Mouse (Mus musculus) small intestine, adult 2 months (tissue): ENCODE results near the gene Tm6sf1. TPM values are rescaled to one million over a fixed set of nuclear protein-coding genes. Genes with fewer than 3 reads are reported as not detected.

Experiments
- H3K27ac ChIP-seq: fragments of 200-500 bp; 2 replicates; pipeline ENCODE4 v1.5.1; 2012; ENCODE audit warnings: low read depth, low read length, control low read depth, inconsistent platforms; ENCODE audit not compliant: insufficient read depth
- H3K27me3 ChIP-seq: fragments of 200-500 bp; 2 replicates; pipeline ENCODE4 v1.6.1; 2012; ENCODE audit warnings: mild to moderate bottlenecking, moderate library complexity, low read length, inconsistent platforms; ENCODE audit not compliant: control insufficient read depth, insufficient read depth
- H3K36me3 ChIP-seq: fragments of 200-500 bp; 2 replicates; pipeline ENCODE4 v1.6.1; 2012; ENCODE audit warnings: mild to moderate bottlenecking, low read length, control low read depth, inconsistent platforms; ENCODE audit not compliant: control insufficient read depth, insufficient read depth
- H3K4me1 ChIP-seq: fragments of 200-500 bp; 2 replicates; pipeline ENCODE4 v1.6.1; 2012; ENCODE audit warnings: low read length, inconsistent platforms, mixed read lengths; ENCODE audit not compliant: control insufficient read depth, insufficient read depth, insufficient read length
- H3K4me3 ChIP-seq: fragments of 200-500 bp; 2 replicates; pipeline ENCODE4 v1.5.1; 2012; ENCODE audit warnings: low read depth, mild to moderate bottlenecking, control low read depth, inconsistent platforms, low read length, moderate library complexity
- CTCF ChIP-seq: fragments of 200-500 bp; IDR thresholded peaks from 2 replicates; pipeline ENCODE4 v1.5.1; 2012; ENCODE audit warnings: low read depth, mild to moderate bottlenecking, control low read depth, inconsistent platforms, low read length, moderate library complexity, mixed read lengths; ENCODE audit not compliant: insufficient replicate concordance, insufficient read length; ENCODE audit errors: extremely low read depth
- POLR2A ChIP-seq: fragments of 200-500 bp; IDR thresholded peaks from 2 replicates; pipeline ENCODE4 v1.6.1; 2012; ENCODE audit warnings: low read depth, mild to moderate bottlenecking, control low read depth, inconsistent platforms, low read length, moderate library complexity
- WGBS: fragments of 180-500 bp; shearing (Covaris S2); methylation state at CpG from one replicate; pipeline ENCODE4 v1.1.7; 2018; 5-methylcytosine and 5-hydroxymethylcytosine counted together
- polyA plus RNA-seq: library from polyadenylated mRNA; depleted of rRNA; stranded (reverse); fragments of >200 nt; gene quantifications from 2 replicates; pipeline ENCODE4 v1.2.3, GENCODE M21; 2012

Gene Tm6sf1
- polyA plus RNA-seq, 1 experiment: 16.3 TPM

GRCm38 (mm10) chr7:81881600-81881999 is 22.8 kb downstream of the Tm6sf1 start:
- Histone ChIP-seq H3K36me3 (0 out of 2 replicates have a peak, but pooled peaks cover 1% of the 10 kb centered on the region), H3K4me3 (no peak overlapping the region), H3K27ac (no peak overlapping the region), H3K27me3 (no peaks in the 10 kb centered on the region), H3K4me1 (no peaks in the 10 kb centered on the region)
- TF ChIP-seq CTCF: no peak
- WGBS: 57% methylated on average over 3 of the region's 3 CpGs

GRCm38 (mm10) chr7:81885128-81885527 is 26.3 kb downstream of the Tm6sf1 start:
- no peaks in the 10 kb centered on the region for H3K27me3 ChIP-seq
- H3K4me3 ChIP-seq: no peak overlapping the region
- 0 out of 2 replicates have a peak, but pooled peaks cover 1% of the 10 kb centered on the region for H3K36me3 ChIP-seq
- no peak for TF ChIP-seq CTCF
- no peak for TF ChIP-seq POLR2A
- WGBS: 86% methylated on average over 4 of the region's 4 CpGs
- no peaks in the 10 kb centered on the region for H3K4me1 ChIP-seq
- H3K27ac ChIP-seq: no peak overlapping the region

DNA sequence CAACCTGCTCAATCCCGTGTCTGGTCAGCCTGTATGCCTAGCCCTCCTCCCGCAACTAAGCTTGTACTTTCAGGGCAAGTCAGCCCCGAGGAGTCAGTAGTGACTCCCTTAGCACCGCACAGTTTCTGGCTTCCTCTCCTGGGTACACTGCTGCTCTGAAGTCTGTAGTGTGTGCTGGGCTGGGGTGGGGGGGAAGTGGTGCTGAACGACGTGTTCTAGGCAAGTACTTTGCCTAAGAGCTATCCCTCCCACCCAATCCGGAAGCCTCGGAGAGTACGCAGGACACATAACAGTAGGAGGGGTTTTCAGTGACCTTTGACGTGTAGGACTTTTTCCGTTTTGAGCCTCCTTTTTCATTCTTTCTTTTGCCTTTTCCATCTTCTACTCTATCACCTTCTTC is 40.6 kb downstream of the Tm6sf1 start:
- no peak for TF ChIP-seq CTCF
- no peak for TF ChIP-seq POLR2A
- Histone ChIP-seq H3K27ac (no peak overlapping the region), H3K4me1 (no peaks in the 10 kb centered on the region), H3K4me3 (no peak overlapping the region), H3K36me3 (no peaks in the 10 kb centered on the region), H3K27me3 (no peaks in the 10 kb centered on the region; the same call in 1 of the 2 replicates)
- 72% methylated on average over 11 of the region's 11 CpGs for WGBS

DNA sequence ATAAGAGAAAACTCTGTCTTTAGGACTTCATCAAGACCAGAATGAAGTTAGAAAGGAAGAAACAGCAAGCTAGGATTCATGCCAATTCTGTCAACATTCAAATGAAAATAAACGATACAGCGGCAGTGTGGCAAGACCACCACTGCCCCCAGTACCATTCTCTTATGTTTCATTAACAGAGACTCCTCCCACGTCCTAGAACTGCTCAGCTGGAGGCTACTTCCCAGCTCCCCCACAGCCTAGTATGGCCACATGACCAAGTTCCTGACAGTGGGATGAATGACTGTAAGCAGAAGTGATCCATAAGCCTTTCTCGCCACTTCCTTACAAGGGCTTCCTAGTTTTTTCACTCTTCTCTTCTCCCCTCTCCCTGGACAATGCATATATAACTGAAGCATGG is 45.3 kb downstream of the Tm6sf1 start:
- Histone ChIP-seq H3K27me3 (no peaks in the 10 kb centered on the region), H3K36me3 (no peaks in the 10 kb centered on the region), H3K27ac (no peak overlapping the region), H3K4me1 (no peaks in the 10 kb centered on the region), H3K4me3 (no peak overlapping the region)
- TF ChIP-seq CTCF (no peak), POLR2A (no peak)
- WGBS: 63% methylated on average over 4 of the region's 4 CpGs

- H3K27ac ChIP-seq: no peak overlapping the region
- TF ChIP-seq CTCF (no peak), POLR2A (no peak)
- H3K36me3 ChIP-seq: no peaks in the 10 kb centered on the region
- no peaks in the 10 kb centered on the region for H3K4me1 ChIP-seq
- no peaks in the 10 kb centered on the region for H3K27me3 ChIP-seq
- no peak overlapping the region for H3K4me3 ChIP-seq
- WGBS: 89% methylated on average over 2 of the region's 2 CpGs
Measured at GRCm38 (mm10) chr7:81904926-81905325, 46.1 kb downstream of the Tm6sf1 start.

DNA sequence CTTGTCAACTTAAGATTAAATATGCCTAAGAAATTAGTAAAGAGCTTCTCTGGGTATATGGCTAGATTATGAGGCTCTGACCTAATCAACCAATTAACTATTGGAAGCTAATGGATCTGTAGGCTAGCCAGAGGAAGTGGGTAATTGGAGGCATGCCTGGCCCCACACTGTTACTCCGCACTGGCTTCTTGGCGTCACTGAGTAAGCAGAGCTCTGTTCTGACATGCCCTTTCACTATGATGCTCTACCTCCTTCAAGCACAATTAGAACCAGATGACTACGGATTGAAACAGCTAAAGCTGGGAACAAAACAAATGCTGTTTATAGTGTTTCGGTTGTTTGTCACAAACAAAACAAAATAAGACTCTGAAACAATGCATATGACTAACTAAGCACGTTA is 59.5 kb downstream of the Tm6sf1 start:
- no peak for TF ChIP-seq CTCF
- TF ChIP-seq POLR2A: no peak
- Histone ChIP-seq H3K4me3 (no peak overlapping the region), H3K4me1 (no peaks in the 10 kb centered on the region), H3K36me3 (no peaks in the 10 kb centered on the region), H3K27me3 (no peaks in the 10 kb centered on the region), H3K27ac (no peak overlapping the region)
- 76% methylated on average over 5 of the region's 5 CpGs for whole genome bisulfite sequencing

DNA sequence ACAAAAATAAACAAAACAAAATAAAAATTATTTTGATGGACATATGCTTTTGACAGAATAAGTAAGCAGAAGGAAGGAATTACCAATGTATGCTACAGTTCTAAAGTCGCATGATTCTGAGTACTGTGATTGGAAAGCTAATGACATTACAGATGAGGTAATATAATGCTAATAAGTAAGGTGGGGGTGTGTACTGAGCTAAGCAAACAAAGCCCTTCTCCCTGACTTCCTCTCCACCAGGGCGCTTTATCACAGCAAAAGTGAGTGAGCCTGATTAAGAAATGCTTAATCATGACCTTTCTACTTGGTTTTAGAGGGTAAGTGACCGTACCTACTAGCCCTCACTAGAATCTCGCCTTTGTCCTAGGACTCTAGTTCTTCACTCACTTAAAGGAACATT is 61.5 kb downstream of the Tm6sf1 start:
- no peaks in the 10 kb centered on the region for H3K4me1 ChIP-seq

More for the DNA sequence above, 61.5 kb downstream of the Tm6sf1 start:
- no peaks in the 10 kb centered on the region for H3K36me3 ChIP-seq
- WGBS: 36% methylated on average over 4 of the region's 4 CpGs
- no peak overlapping the region for H3K4me3 ChIP-seq
- TF ChIP-seq POLR2A (no peak), CTCF (no peak)
- no peak overlapping the region for H3K27ac ChIP-seq
- no peaks in the 10 kb centered on the region for H3K27me3 ChIP-seq
